Comparison of ENCODE assay signal across 8 mouse cellular contexts in the genomic region with DNA sequence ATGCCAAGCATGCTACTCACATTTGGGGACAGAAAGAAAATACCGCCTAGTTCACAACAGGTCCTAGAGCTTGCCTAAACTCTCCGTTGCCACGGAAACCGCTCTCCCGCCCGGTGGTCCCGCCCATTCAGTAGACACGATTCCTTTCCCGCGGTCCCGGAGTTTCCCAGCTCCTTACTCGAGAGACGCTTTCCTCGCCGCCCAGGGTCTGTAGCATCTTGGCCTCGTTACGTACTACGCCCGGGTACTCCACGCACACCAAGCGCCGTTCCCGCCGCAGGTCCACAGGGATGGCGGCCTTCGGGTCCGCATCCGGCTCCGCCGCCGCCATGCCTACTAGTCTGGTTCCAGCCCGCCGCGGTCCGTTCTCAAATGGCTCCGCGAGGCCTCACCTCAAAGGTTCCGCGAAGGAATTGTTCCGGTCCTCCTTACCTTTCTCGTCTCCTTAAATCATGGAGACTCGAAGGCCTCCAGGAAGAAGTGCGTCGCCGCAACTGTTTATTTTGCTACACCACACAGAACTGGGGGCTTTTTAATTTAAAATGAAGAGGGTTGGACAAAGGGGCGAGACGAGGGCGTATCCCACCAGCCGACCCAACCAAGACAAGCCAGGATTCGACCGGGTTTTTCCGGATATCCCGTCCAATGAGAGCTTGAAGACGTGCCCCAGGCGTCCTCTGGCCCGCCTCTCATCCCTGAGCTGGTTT. TPM values are rescaled to one million over a fixed set of nuclear protein-coding genes. Genes with fewer than 3 reads are reported as not detected.
DNase-seq lines count a peak whose midpoint lies in the region; ATAC-seq lines count a peak whose summit lies in the region.

No protein-coding gene starts in this region.

- no peaks in the 10 kb centered on the region for H3K9me3 ChIP-seq in lung, embryonic 16.5 days (ENCODE audit: control insufficient read depth, low read length)

- peak; percentile 90 for DNase-seq in MEL-GATA-1-ER (ENCODE audit: extremely low read depth, low read depth)
- DNase-seq in cerebellum, adult 8-10 months, result peak; percentile 91
- peak; percentile 91 for DNase-seq in forelimb bud, embryonic 11.5 days (ENCODE audit: low read depth, low spot score)
- peak; percentile 89 for DNase-seq in layer of hippocampus, adult 9-10 months (ENCODE audit: low spot score)
- DNase-seq in ovary, postnatal 10 days (ENCODE audit: low spot score), result peak; percentile 89
- DNase-seq in thymus, postnatal 10 days (ENCODE audit: low spot score in 2 of 2), result peak; percentile 79 to 88

- H3K27ac ChIP-seq in lung, embryonic 16.5 days (ENCODE audit: low read length), result peak overlapping the region; percentile 92

- peak overlapping the region; percentile 59 for H3K4me2 ChIP-seq in lung, embryonic 16.5 days (ENCODE audit: low read depth, low read length)

- no peaks in the 10 kb centered on the region for H3K27me3 ChIP-seq in lung, embryonic 16.5 days (ENCODE audit: control insufficient read depth, insufficient read depth, low read depth, low read length)

- peak; percentile 75 to 84 for ATAC-seq in hematopoietic stem cell, adult 5-6 weeks (replicated peaks in 1 of 2; ENCODE audit: insufficient read depth in 1 of 2, low FRiP score in 2 of 2, low TSS enrichment in 1 of 2, low read depth in 1 of 2, poor library complexity in 2 of 2, severe bottlenecking in 2 of 2)
- peak; percentile 96 for ATAC-seq in lung, embryonic 16.5 days (ENCODE audit: low read depth)

- WGBS in lung, embryonic 16.5 days, result under 1% methylated on average over 56 of the region's 56 CpGs

- peak overlapping the region; percentile 78 for H3K9ac ChIP-seq in lung, embryonic 16.5 days (ENCODE audit: low read length)

- H3K4me1 ChIP-seq in lung, embryonic 16.5 days (replicated peaks; ENCODE audit: control insufficient read depth, insufficient read depth, low read length), result peaks cover 12% of the 10 kb centered on the region

- peaks cover 3% of the 10 kb centered on the region; the same call in 1 of the 2 replicates for H3K36me3 ChIP-seq in lung, embryonic 16.5 days (ENCODE audit: control insufficient read depth, insufficient read depth, low read length)

- peak overlapping the region; percentile 82 for H3K4me3 ChIP-seq in lung, embryonic 16.5 days (ENCODE audit: low read length)

RNA-seq across cellular contexts. Expression of a gene that starts 0.8 kb away (rescaled TPM):
- total RNA-seq in hematopoietic stem cell, adult 5-6 weeks (2017), result 15.8 and 31.2 TPM in 2 replicates
- polyA plus RNA-seq in lung, embryonic 16.5 days (2015; fragmentation: Nextera tagmentation; extraction: Ambion mirVana), result 45.0 and 45.7 TPM in 2 replicates

RNA-seq across cellular contexts. Expression of a gene that starts 19.6 kb away (rescaled TPM):
- total RNA-seq in hematopoietic stem cell, adult 5-6 weeks (2017), result not detected in 2 replicates
- polyA plus RNA-seq in lung, embryonic 16.5 days (2015; fragmentation: Nextera tagmentation; extraction: Ambion mirVana), result 0.10 and 0.23 TPM in 2 replicates

RNA-seq across cellular contexts. Expression of a gene that starts 39.0 kb away (rescaled TPM):
- 16.4 and 23.5 TPM in 2 replicates for total RNA-seq in hematopoietic stem cell, adult 5-6 weeks (2017)
- polyA plus RNA-seq in lung, embryonic 16.5 days (2015; fragmentation: Nextera tagmentation; extraction: Ambion mirVana), result 0.80 and 1.4 TPM in 2 replicates

RNA-seq across cellular contexts. Expression of a gene that starts 58.2 kb away (rescaled TPM):
- 22.8 and 23.5 TPM in 2 replicates for total RNA-seq in hematopoietic stem cell, adult 5-6 weeks (2017)
- polyA plus RNA-seq in lung, embryonic 16.5 days (2015; fragmentation: Nextera tagmentation; extraction: Ambion mirVana), result 16.5 and 18.2 TPM in 2 replicates

Comparison
In these comparisons a context has a peak if more than half of its experiments do, and no peak if none do; other contexts are left out.
1. Peak in every context shown above with its lines: DNase-seq, ATAC-seq, H3K4me3 ChIP-seq and H3K27ac ChIP-seq.